Mouse (Mus musculus): ENCODE data around the gene Arrdc1.

DNA sequence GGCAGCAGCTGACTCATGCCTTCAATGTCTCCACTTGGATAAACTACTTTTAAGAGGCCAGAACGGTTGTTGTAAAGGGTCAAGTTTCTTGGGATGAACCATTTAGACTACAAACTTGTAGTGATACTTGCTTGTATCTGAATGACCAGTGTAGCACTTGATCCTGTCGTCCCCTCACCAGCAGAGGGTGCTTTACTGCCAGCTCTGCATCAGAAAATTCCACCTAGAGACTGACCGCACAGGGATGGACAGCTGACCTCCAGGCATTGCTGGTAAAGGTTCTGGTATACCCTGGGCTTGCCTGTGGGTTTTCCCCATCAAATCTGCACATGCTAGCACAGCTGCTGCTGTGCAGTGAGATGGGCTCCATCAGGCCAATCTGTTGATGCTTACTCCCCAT, 25.9 kb upstream of the Arrdc1 start:
- no peak for TF ChIP-seq MAFK (IDR thresholded peaks at IDR 0.05; ENCODE audit: insufficient read depth, low read depth, low read length)
- TF ChIP-seq CHD2 (IDR thresholded peaks at IDR 0.05; ENCODE audit: low read depth, low read length): no peak
- no peak for TF ChIP-seq HCFC1 (IDR thresholded peaks at IDR 0.05; ENCODE audit: borderline replicate concordance, insufficient read depth, low read length)
- TF ChIP-seq ZC3H11A (IDR thresholded peaks at IDR 0.05; ENCODE audit: borderline replicate concordance, low read depth, low read length): no peak
